Mouse (Mus musculus): ENCODE measurements at regions not wholly inside any gene's neighbourhood (a gene's known extent, or its start where the extent isn't known, plus 50 kb on each side); places are given as distances from the start of the nearest gene placed in this dataset.

- DNase-seq, result no peak
These were observed 135.3 kb downstream of the Cd83 start for GRCm38 (mm10) chr13:43919781-43920420.

GRCm38 (mm10) chr13:43930081-43930981 is 145.8 kb downstream of the Cd83 start:
- DNase-seq, result no peak

- peak; percentile 16 to 70 for DNase-seq
These were observed 148.4 kb downstream of the Cd83 start for GRCm38 (mm10) chr13:43932946-43933345.

- DNase-seq, result peak; percentile 70 to 78
These were observed 150.7 kb downstream of the Cd83 start for GRCm38 (mm10) chr13:43935284-43935683.

GRCm38 (mm10) chr13:43936504-43936903 is 151.9 kb downstream of the Cd83 start:
- no peak for DNase-seq

- no peak for DNase-seq
These were observed 154.0 kb downstream of the Cd83 start for GRCm38 (mm10) chr13:43938611-43939010.

- no peak for DNase-seq
These were observed 154.8 kb downstream of the Cd83 start for GRCm38 (mm10) chr13:43939375-43939774.

- DNase-seq, result no peak
These were observed 157.2 kb downstream of the Cd83 start for GRCm38 (mm10) chr13:43941731-43942130.

- no peak for DNase-seq
These were observed 164.0 kb downstream of the Cd83 start for GRCm38 (mm10) chr13:43948606-43949005.

GRCm38 (mm10) chr13:43949740-43950643 is 165.4 kb downstream of the Cd83 start:
- DNase-seq, result no peak

GRCm38 (mm10) chr13:43952491-43952890 is 167.9 kb downstream of the Cd83 start:
- no peak for DNase-seq

- DNase-seq, result no peak
These were observed 168.5 kb downstream of the Cd83 start for GRCm38 (mm10) chr13:43952972-43953592.

- DNase-seq, result peak; percentile 40 to 57
These were observed 170.3 kb downstream of the Cd83 start for GRCm38 (mm10) chr13:43954714-43955393.

- DNase-seq, result no peak
These were observed 172.5 kb downstream of the Cd83 start for GRCm38 (mm10) chr13:43957046-43957445.

GRCm38 (mm10) chr13:43959121-43959572 is 174.6 kb downstream of the Cd83 start:
- DNase-seq, result no peak

- no peak for DNase-seq
These were observed 176.6 kb downstream of the Cd83 start for GRCm38 (mm10) chr13:43961047-43961690.

- DNase-seq, result no peak
These were observed 177.4 kb downstream of the Cd83 start for GRCm38 (mm10) chr13:43961987-43962386.

- peak in 1 of 2 experiments; percentile 17 for DNase-seq
These were observed 178.7 kb downstream of the Cd83 start for GRCm38 (mm10) chr13:43963321-43963720.

GRCm38 (mm10) chr13:43965256-43965905 is 180.8 kb downstream of the Cd83 start:
- DNase-seq, result peak in 1 of 2 experiments; percentile 32

- no peak for DNase-seq
These were observed 182.9 kb downstream of the Cd83 start for GRCm38 (mm10) chr13:43967516-43967915.

GRCm38 (mm10) chr13:43972906-43973305 is 188.3 kb downstream of the Cd83 start:
- DNase-seq, result no peak
